Mouse (Mus musculus) natural killer cell, adult 2 months (primary cell): ENCODE results near the gene Tusc2.

Source experiments
- DNase-seq, 2 experiments: peaks; one replicate each; pipeline ENCODE4 v3.0.0; 2022; ENCODE audit warnings: low spot score in 2 of 2

Gene Tusc2

GRCm38 (mm10) chr9:107563029-107563581 is at the start of gene Tusc2:
Gene Tusc2 (plus strand): TSS chr9:107563255.
- DNase-seq = peak; percentile 92 to 93

- peak; percentile 60 to 74 for DNase-seq
Measured at GRCm38 (mm10) chr9:107514303-107514955, 48.6 kb upstream of the Tusc2 start.

GRCm38 (mm10) chr9:107520331-107520730 is 42.7 kb upstream of the Tusc2 start:
- DNase-seq = no peak

GRCm38 (mm10) chr9:107521190-107521589 is 41.9 kb upstream of the Tusc2 start:
- DNase-seq = no peak

- no peak for DNase-seq
Measured at GRCm38 (mm10) chr9:107521711-107522399, 41.2 kb upstream of the Tusc2 start.

- no peak for DNase-seq
Measured at GRCm38 (mm10) chr9:107522400-107522711, 40.7 kb upstream of the Tusc2 start.

- DNase-seq = peak; percentile 84 to 85
Measured at GRCm38 (mm10) chr9:107526198-107527026, 36.6 kb upstream of the Tusc2 start.

- peak; percentile 86 to 90 for DNase-seq
Measured at GRCm38 (mm10) chr9:107533791-107534407, 29.2 kb upstream of the Tusc2 start, which contains the start of gene Tmem115. Gene Tmem115 (plus strand): TSS chr9:107533945.

GRCm38 (mm10) chr9:107534408-107535202 is 28.4 kb upstream of the Tusc2 start:
- no peak for DNase-seq

GRCm38 (mm10) chr9:107538231-107538630 is 24.8 kb upstream of the Tusc2 start:
- DNase-seq = no peak

- DNase-seq = no peak
Measured at GRCm38 (mm10) chr9:107538711-107539110, 24.3 kb upstream of the Tusc2 start.

GRCm38 (mm10) chr9:107539940-107540339 is 23.1 kb upstream of the Tusc2 start:
- no peak for DNase-seq

- no peak for DNase-seq
Measured at GRCm38 (mm10) chr9:107540420-107540819, 22.6 kb upstream of the Tusc2 start.

GRCm38 (mm10) chr9:107541005-107541404 is 22.1 kb upstream of the Tusc2 start:
- no peak for DNase-seq

GRCm38 (mm10) chr9:107541474-107542351 is 21.3 kb upstream of the Tusc2 start, which contains the start of the genes Cyb561d2 and Nprl2:
Gene Cyb561d2 (minus strand): TSS chr9:107542193.
Gene Nprl2 (plus strand): TSS chr9:107542226.
- DNase-seq = peak; percentile 90 to 93

- no peak for DNase-seq
Measured at GRCm38 (mm10) chr9:107542352-107542686, 20.7 kb upstream of the Tusc2 start.

- DNase-seq = no peak
Measured at GRCm38 (mm10) chr9:107542721-107543120, 20.3 kb upstream of the Tusc2 start.

GRCm38 (mm10) chr9:107543299-107543698 is 19.8 kb upstream of the Tusc2 start:
- DNase-seq = no peak

GRCm38 (mm10) chr9:107544196-107544700 is 18.8 kb upstream of the Tusc2 start:
- no peak for DNase-seq

- DNase-seq = no peak
Measured at GRCm38 (mm10) chr9:107544729-107545128, 18.3 kb upstream of the Tusc2 start.
